Mouse (Mus musculus) intestine, postnatal 0 days (tissue): ENCODE measurements around the gene Mrps15. TPM values are rescaled to one million over a fixed set of nuclear protein-coding genes. Genes with fewer than 3 reads are reported as not detected.
A peak's percentile ranks its signal among the peaks of the same experiment; 100 is the strongest.
"Not testable (repeated sequence)": the region's sequence is repeated elsewhere in the genome, so short reads cannot be mapped to it uniquely, and the experiment has no call there.

Experiments used
- ATAC-seq: fragments of 200-750 bp; cut with Nextera tagmentation; 2 replicates; pipeline ENCODE4 v1.8.0; 2017; ENCODE audit warnings: mild to moderate bottlenecking, moderate TSS enrichment, moderate library complexity
- H3K27ac ChIP-seq: fragments of 300-500 bp; sonication (generic); 2 replicates; pipeline ENCODE4 v1.5.1; 2014; ENCODE audit warnings: mild to moderate bottlenecking, low read depth, low read length, moderate library complexity
- H3K27me3 ChIP-seq: fragments of 300-500 bp; sonication (generic); replicated peaks from 2 replicates; pipeline ENCODE4 v1.6.1; 2014; ENCODE audit warnings: low read length, mixed read lengths; ENCODE audit not compliant: control insufficient read depth, insufficient read depth
- H3K36me3 ChIP-seq: fragments of 300-500 bp; sonication (generic); 2 replicates; pipeline ENCODE4 v1.6.1; 2014; ENCODE audit warnings: mild to moderate bottlenecking, moderate library complexity; ENCODE audit not compliant: control insufficient read depth, insufficient read depth
- H3K4me1 ChIP-seq: fragments of 300-500 bp; sonication (generic); replicated peaks from 2 replicates; pipeline ENCODE4 v1.6.1; 2014; ENCODE audit warnings: antibody characterized with exemption, low read length, mixed read lengths; ENCODE audit not compliant: control insufficient read depth, insufficient read depth
- H3K4me2 ChIP-seq: fragments of 300-500 bp; sonication (generic); replicated peaks from 2 replicates; pipeline ENCODE4 v1.6.1; 2014; ENCODE audit warnings: low read depth, mild to moderate bottlenecking, moderate library complexity
- H3K4me3 ChIP-seq: fragments of 300-500 bp; sonication (generic); 2 replicates; pipeline ENCODE4 v1.5.1; 2014; ENCODE audit warnings: low read depth, low read length
- H3K9ac ChIP-seq: fragments of 300-500 bp; sonication (generic); 2 replicates; pipeline ENCODE4 v1.6.1; 2014; ENCODE audit warnings: mild to moderate bottlenecking, low read depth, low read length
- H3K9me3 ChIP-seq: fragments of 300-500 bp; sonication (generic); 2 replicates; pipeline ENCODE4 v1.6.1; 2016; ENCODE audit warnings: mixed run types; ENCODE audit not compliant: control insufficient read depth
- CTCF ChIP-seq: sonication (generic); IDR thresholded peaks from 2 replicates; pipeline ENCODE4 v1.5.1; 2016; ENCODE audit warnings: low read depth, mild to moderate bottlenecking, control low read depth, antibody characterized with exemption, moderate library complexity
- WGBS: fragments of 180-500 bp; shearing (Covaris S2); extraction: QIAGEN DNeasy Blood & Tissue Kit; methylation state at CpG from one replicate; pipeline ENCODE4 v1.1.7; 2014; 5-methylcytosine and 5-hydroxymethylcytosine counted together
- polyA plus RNA-seq: library from polyadenylated mRNA; unstranded; fragments of >200 nt; fragmentation: Nextera tagmentation; extraction: Ambion mirVana; gene quantifications from 2 replicates; pipeline ENCODE4 v1.2.1, GENCODE M21; 2015

Gene Mrps15
- polyA plus RNA-seq, 1 experiment from 2014 or later: 91.5 TPM

DNA sequence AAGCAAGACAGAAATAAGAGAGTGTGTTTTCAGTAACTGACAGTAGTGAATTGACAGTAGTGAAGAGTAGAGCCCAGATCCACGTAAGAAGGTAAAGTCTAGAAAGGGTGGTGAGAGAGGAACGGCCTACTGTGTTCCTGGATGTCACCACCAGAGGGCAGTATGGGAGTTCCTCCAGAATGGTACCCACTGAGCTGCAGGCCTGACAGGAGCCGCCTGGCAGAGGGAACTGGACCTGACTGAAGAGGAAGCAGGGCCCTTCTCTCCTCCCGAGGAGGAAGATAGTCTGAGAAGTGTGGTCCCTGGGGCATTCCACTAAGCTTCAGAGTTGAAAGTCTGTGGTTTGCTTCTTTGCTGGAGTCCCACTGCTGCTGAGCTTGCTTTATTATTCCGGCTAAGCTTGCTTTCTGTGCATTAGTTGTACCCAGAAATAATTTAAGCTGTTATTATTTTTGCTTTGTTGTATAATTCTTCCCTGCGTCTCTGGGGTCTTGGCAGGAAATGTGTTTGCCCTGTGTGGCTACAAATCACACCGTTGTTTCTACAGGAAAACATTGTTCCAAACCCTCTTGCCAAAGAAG is 39.4 kb downstream of the Mrps15 start:
- peak; percentile 68; the same call in 1 of the 2 replicates for ATAC-seq
- H3K36me3 ChIP-seq: no peaks in the 10 kb centered on the region
- H3K4me3 ChIP-seq: no peak overlapping the region
- H3K27ac ChIP-seq: no peak overlapping the region
- TF ChIP-seq CTCF: peak; percentile 97
- no peak overlapping the region for H3K4me2 ChIP-seq
- 0 out of 2 replicates have a peak, but pooled peaks cover 2% of the 10 kb centered on the region for H3K9me3 ChIP-seq
- H3K27me3 ChIP-seq: no peaks in the 10 kb centered on the region
- WGBS: 29% methylated on average over 7 of the region's 7 CpGs
- H3K9ac ChIP-seq: no peak overlapping the region
- no peaks in the 10 kb centered on the region for H3K4me1 ChIP-seq

DNA sequence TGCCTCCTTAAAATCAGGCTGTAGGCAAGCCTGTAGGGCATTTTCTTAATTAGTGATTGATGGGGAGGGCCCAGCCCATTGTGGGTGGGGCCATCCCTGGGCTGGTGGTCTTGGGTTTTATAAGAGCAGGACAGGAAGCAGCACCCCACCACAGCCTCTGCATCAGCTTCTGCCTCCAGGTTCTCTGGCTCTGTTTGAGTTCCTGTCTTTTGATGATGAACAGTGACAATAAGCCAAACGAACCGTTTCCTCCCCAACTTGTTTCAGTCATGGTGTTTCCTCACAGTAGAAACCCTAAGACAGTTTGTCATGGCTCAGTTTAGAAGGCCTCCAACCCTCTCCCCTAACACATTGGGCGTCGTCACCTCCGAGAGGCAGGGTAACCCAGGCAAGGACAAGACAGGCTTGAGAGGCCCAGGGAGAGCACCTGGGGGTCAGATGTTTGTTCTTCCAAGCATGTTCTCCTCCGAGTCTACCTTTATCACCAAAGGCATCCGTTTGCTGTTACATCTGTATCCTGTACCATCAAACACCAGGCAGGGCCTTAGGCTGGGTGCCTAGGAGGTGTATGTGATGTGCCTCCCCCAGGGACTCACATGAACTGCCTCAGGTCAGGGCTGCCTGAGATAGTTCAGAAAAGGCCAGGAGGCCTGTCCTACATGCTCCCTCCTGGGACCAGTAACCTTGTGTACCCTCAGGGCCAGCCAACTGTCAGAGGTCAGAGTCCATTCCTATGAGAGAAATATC is 43.5 kb downstream of the Mrps15 start:
- Histone ChIP-seq H3K4me1 (no peaks in the 10 kb centered on the region), H3K27ac (no peak overlapping the region), H3K4me2 (no peak overlapping the region), H3K4me3 (no peak overlapping the region), H3K9ac (no peak overlapping the region), H3K36me3 (no peaks in the 10 kb centered on the region), H3K27me3 (no peaks in the 10 kb centered on the region), H3K9me3 (no peaks in the 10 kb centered on the region)
- ATAC-seq: peak; percentile 29; the same call in 1 of the 2 replicates
- no peak for TF ChIP-seq CTCF
- WGBS: 60% methylated on average over 7 of the region's 7 CpGs

DNA sequence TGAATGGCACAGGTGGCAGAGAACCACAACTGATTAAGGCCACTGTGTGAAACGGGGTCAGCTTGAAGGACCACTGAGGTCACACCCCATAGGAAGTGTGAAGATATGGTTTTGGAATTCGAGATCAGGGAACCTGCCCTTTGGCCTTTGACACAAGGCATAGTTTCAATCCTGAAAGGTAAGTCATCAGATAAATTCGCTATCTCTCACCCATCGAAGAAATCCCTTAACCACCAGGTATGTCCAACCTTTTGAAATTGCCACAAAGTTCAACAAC is 44.1 kb downstream of the Mrps15 start:
- Histone ChIP-seq H3K4me3 (no peak overlapping the region), H3K36me3 (no peaks in the 10 kb centered on the region)
- 51% methylated on average over 4 of the region's 4 CpGs for WGBS

DNA sequence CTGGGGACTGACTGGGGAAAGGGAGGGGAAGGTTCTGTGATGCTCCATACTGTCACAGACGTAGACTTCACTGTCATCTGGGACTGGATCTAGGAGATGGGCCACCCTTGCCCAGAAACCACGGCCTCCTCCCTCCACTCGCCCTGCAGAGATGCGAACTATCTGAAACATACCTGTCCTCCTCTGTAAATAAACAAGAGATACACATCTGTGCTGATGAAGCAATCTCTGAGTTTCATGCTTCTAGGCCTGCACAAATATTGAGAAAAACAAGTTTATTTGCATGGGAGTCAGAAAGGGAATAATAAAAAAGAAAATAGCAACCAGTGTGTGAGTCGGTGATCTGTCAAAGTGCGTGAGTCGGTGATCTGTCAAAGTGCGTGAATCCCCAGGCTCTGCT is 45.1 kb downstream of the Mrps15 start:
- Histone ChIP-seq H3K36me3 (no peaks in the 10 kb centered on the region), H3K4me3 (no peak overlapping the region), H3K9ac (no peak overlapping the region), H3K9me3 (no peaks in the 10 kb centered on the region), H3K4me2 (no peak overlapping the region), H3K27ac (no peak overlapping the region), H3K4me1 (no peaks in the 10 kb centered on the region), H3K27me3 (no peaks in the 10 kb centered on the region)
- 79% methylated on average over 8 of the region's 8 CpGs for WGBS
- TF ChIP-seq CTCF: no peak
- ATAC-seq: no peak

More for the DNA sequence above, 44.1 kb downstream of the Mrps15 start:
- TF ChIP-seq CTCF: no peak
- Histone ChIP-seq H3K9me3 (no peaks in the 10 kb centered on the region), H3K4me1 (no peaks in the 10 kb centered on the region), H3K27me3 (no peaks in the 10 kb centered on the region), H3K4me2 (no peak overlapping the region), H3K9ac (no peak overlapping the region), H3K27ac (no peak overlapping the region)
- ATAC-seq: no peak

DNA sequence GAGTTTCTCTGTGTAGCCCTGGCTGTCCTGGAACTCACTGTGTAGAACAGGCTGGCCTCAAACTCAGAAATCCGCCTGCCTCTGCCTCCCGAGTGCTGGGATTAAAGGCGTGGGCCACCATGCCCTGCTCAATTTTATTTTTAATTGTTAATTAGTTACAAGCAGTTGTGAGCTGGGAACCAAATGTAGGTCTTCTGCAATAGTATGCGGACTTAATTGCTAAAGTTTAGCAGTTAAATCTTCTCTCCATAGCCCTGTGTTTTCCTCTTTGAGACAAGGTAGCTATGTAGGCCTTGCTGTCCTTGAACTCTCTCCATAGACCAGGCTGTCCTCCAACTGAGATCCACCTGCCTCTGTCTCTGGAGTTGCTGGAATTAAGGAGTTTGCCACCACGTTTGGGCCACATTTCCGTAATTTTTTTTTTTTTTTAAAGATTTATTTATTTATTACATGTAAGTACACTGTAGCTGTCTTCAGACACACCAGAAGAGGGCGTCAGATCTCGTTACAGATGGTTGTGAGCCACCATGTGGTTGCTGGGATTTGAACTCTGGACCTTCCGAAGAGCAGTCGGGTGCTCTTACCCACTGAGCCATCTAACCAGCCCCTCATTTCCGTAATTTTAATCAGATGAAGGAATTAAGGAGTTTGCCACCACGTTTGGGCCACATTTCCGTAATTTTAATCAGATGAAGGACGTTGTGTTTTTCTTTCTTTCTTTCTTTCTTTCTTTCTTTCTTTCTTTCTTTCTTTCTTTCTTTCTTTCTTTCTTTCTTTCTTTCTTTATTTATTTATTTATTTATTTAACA is 49.1 kb downstream of the Mrps15 start:
- not testable (repeated sequence) for H3K27me3 ChIP-seq, ATAC-seq, H3K27ac ChIP-seq, H3K4me1 ChIP-seq, H3K9me3 ChIP-seq, H3K9ac ChIP-seq
- WGBS: 52% methylated on average over 14 of the region's 14 CpGs
- Histone ChIP-seq H3K36me3 (peaks cover 11% of the 10 kb centered on the region; the same call in 1 of the 2 replicates), H3K4me3 (peak overlapping the region; percentile 65; the same call in 1 of the 2 replicates), H3K4me2 (peak overlapping the region; percentile 84; the same call in 1 of the 2 replicates)
- TF ChIP-seq CTCF: 0 out of 2 replicates have a peak, but pooled peaks have one; percentile 6

DNA sequence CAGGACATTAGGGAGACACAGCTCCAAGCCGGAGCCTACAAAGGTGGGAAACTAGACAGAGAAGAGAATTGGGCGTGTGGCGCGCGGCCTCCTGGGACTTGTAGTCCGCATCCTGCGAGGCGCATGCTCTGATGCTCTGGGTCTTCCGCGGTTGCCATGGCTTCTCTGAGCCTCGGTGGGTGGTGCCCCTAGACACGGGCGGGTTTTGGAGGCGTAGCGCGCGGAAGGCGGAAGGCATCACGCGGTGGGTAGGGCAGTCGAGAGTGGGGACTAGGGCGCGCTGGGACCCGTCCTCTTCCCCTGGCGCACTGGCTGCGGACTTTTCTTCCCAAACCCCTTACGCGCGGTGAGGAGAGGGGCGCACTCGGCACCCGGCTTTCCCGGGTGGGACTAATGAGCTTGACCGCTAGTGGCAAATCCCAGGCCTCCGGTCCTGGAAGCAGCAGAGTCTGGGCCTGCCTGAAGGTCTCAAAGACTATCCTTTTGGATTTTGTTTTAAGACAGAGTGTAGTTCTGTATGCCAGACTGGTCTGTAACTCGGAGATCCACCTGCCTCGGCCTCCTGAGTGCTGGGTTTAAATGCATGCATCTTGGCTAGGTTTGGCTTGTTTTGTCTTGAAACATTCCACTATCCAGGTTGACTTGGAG is 49.9 kb downstream of the Mrps15 start, which contains the start of gene Lsm10:
Gene Lsm10, plus strand, starts transcription at position 160 of the 648 bp plus-strand sequence.
- no peaks in the 10 kb centered on the region for H3K27me3 ChIP-seq
- peak within 1 kb of the TSS; percentile 57 for H3K27ac ChIP-seq
- no peak for TF ChIP-seq CTCF
- peak; percentile 95 for ATAC-seq
- H3K4me3 ChIP-seq: peak within 1 kb of the TSS; percentile 65
- no peaks in the 10 kb centered on the region for H3K9me3 ChIP-seq
- H3K9ac ChIP-seq: peak within 1 kb of the TSS; percentile 55
- WGBS: 2% methylated on average over 37 of the region's 37 CpGs
- H3K4me2 ChIP-seq: peak within 1 kb of the TSS; percentile 84
- peaks cover 2% of the 10 kb centered on the region; the same call in 1 of the 2 replicates for H3K4me1 ChIP-seq
- peaks cover 11% of the 10 kb centered on the region; the same call in 1 of the 2 replicates for H3K36me3 ChIP-seq
